Mouse (Mus musculus): ENCODE data around the gene Dnali1. TPM values are rescaled to one million over a fixed set of nuclear protein-coding genes. Genes with fewer than 3 reads are reported as not detected.
A peak's percentile ranks its signal among the peaks of the same experiment; 100 is the strongest.

Dnali1 gene
- polyA plus RNA-seq (2017; shearing (Covaris generic)), result not detected

DNA sequence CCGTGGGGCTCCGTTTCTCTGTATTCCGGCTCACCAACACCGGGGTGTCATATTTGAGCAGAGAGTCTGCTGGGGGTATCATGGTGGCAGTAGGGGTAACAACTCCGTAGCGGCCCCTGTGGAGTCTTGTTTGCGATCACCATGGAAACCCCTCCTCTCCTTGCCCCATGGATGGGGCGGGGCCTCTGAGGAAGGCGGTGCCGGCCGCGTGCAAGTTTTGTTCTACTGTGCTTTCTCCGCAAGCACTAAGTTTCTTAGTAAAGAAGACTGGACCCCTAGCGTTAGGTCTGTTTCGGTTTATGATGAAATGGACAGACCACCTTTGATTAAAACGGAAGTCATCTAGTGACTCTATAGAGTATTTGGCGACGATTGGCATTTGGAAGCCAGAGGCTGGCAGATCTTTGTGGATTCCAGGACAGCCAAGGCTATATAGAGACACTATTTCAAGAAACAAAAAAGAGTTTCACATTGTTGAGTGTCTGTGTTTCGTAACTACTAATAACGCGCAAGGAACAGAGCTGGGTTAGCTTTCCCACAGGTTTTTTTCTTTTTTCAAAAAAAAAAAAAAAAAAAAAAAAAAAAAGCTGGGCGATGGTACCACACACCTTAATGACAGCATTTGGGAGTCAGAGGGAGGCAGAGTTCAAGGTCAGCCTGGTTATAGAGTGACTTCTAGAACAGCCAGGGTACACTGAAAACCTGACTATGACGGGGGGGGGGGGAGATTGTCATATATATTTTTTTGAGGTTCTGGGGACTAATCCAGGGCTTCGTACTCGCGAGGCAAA is at the start of gene Dnali1:
TSS of gene Dnali1 (minus strand) at position 187 of the 791 bp plus-strand sequence.
- peak; percentile 1 for ATAC-seq

DNA sequence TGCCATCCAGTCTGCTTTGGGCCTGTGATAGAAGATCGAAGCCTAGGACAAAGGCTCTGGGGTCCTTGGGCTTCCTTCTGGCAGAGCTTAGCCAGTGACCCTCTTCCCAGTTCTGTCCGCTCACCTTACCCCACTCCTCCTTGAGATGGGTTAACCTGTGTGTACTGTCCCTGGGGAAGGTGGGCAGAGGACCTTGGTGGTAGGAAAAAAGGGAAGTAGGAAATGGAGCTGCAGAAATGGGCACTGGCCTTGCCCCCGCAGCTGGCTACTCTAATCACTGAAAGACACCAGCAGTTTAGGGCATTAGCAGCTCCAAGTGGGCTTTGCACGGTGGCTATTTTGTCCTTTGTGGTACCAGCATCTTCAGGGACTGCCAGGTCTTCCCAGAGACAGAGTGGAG is 49.6 kb upstream of the Dnali1 start:
- no peak for ATAC-seq

DNA sequence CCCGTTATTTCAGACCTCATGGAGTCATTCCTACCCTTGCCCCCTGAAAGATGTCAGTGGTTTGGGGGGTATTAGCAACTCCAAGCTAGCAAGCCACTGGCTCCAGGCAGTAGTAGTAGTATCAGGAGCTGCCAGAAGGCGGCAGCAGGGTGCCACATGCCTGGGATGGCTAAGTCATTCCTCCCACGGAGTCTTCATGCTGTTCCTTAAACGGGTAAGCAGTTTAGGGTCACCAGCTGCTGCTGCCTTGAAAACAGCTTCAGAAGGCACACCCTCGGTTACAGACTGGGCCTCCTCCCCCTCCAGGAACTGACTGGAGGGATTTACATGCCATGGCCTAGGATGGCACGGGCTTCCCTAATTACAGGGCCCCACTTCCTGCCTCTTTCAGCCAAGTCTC is 49.1 kb upstream of the Dnali1 start:
- ATAC-seq, result peak; percentile 58

DNA sequence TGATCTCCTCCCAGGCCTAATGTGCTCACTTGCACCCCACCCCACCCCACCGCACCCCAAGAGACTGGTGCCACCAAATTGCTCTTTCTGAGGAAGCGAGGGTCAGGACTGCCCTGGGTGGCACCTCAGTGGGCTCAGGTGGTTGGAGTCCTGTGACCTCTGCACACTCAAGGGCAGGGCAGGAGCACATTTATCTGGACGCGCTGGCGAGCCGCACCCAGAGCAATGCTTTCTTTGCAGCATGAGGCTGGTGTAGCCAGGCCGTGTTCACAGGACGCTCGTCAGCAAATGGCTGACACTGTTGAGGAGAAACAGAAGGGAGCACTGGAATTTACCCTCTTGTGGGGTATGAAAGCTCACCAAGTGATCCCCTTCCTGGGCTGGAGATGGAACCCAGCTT is 39.9 kb upstream of the Dnali1 start:
- no peak for ATAC-seq

DNA sequence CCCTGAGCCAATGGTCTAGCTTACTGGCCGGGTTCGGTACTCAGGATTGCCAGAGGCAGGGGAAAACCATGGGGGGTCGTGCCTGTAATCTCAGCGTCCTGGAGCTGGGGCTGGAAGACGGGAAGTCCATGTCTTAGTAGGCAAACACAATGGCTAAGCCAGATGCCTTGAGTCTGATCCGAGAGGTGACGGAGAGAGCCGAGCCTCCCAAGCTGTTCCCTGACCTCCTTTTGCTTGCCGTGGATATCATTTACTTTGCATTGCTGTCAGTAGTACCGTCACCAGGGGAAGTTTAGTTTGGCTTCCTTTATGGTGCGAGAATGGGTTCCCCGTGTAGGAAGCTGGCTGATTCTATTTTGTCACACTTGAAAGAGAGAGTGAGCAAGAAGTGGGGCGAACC is 35.8 kb upstream of the Dnali1 start:
- no peak for ATAC-seq

DNA sequence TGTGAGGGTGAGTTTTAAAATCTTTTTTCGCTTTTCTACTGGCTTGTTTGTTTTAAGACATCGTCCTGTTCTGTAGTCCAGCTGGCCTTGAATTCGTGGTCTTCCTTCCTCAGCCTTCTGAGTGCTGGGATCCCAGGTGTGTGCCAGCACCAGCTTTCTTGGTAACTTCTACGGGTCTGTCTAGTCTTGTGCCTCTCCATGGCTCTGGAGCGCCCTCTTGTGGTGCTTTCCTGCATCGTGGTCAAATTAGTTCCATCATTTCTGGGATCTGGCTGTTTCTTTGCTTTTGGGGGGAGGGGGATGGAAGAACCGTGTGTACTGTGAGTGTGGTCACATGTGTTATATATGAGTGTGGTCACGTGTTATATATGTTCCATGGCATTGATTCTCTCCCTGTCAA is 34.0 kb upstream of the Dnali1 start:
- peak; percentile 88 for ATAC-seq

DNA sequence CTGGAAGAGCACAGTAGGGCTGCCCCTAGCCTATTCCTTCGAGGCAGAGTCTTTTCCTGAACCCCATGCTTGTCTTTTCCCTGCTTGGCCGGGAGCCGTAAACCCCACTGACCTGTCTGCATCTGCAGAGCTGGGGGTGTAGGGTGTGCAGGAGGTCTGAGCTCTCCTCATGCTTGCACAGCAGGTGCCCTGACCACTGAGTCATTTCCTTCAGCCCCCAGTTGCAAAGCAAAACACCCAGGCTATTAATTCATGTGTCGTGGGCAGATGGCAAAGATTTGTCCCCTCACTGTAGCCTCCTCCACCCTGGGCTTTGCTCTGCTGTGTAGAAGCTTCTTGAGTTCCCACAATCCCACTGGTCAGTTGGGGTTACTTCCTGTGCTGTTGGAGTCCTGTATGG is 31.9 kb upstream of the Dnali1 start:
- ATAC-seq, result no peak

DNA sequence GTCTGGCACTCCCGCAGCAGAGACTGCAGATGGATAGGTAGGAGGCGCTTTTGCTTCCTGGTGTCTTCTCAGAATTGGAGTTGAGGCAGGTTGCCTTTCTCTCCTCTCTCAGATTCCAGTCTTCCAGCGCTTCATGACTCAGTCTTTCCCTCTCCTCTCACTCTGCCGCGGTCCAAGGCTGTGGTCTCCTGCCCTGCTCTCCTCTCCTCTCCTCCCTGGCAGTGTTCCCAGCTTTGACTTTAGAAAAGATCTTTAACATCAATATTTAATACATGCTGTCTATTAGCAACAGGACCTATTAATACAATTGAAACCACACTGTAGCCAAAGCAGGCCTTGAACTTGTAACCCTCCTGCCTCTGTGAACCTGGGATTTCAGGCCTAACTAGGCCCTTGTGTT is 30.6 kb upstream of the Dnali1 start:
- no peak for ATAC-seq

DNA sequence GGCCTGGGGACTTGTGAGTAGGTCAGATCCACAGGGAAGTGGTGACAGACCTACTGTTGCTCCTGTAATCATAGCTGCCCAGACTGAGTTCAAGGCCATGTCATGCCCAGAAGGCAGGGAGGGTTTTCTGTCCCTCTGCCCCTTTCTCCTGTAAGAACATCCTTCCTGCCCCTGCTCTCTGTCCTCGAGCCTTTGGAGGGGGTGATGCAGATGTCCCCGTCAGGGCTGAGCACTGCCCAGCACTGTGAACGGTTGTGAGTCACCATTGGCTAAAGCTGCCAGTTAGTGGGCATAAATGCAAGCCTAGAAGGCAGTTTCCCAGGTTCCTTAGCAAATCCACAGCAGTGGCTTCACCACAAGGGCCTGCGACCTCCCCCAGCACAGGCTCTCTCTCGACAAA is 27.5 kb upstream of the Dnali1 start:
- ATAC-seq, result no peak

DNA sequence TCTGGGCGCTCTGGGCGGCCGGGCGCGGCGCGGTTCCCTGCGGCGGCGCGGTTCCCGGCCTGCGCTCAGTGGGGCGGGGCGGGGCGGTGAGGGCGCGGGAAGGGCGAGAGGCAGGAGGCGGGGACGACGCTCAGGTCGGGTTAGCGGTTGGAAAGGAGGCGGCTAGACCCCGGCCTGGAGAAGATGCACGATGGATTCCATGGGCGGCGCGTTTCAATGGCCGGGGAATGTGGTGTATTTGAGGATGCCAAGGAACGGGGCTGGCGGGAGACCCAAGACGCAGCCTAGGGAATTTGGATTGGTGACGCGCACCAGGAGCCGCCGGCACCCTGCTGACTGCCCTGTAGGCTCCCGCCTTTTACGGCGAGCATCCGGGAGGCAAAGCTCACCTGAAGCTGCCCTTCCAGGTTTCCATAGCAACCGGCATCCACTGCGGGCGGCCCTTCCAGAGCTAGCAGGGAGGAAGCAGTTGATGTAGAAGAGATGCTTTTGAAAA is 19.9 kb upstream of the Dnali1 start:
- peak; percentile 53 for ATAC-seq

DNA sequence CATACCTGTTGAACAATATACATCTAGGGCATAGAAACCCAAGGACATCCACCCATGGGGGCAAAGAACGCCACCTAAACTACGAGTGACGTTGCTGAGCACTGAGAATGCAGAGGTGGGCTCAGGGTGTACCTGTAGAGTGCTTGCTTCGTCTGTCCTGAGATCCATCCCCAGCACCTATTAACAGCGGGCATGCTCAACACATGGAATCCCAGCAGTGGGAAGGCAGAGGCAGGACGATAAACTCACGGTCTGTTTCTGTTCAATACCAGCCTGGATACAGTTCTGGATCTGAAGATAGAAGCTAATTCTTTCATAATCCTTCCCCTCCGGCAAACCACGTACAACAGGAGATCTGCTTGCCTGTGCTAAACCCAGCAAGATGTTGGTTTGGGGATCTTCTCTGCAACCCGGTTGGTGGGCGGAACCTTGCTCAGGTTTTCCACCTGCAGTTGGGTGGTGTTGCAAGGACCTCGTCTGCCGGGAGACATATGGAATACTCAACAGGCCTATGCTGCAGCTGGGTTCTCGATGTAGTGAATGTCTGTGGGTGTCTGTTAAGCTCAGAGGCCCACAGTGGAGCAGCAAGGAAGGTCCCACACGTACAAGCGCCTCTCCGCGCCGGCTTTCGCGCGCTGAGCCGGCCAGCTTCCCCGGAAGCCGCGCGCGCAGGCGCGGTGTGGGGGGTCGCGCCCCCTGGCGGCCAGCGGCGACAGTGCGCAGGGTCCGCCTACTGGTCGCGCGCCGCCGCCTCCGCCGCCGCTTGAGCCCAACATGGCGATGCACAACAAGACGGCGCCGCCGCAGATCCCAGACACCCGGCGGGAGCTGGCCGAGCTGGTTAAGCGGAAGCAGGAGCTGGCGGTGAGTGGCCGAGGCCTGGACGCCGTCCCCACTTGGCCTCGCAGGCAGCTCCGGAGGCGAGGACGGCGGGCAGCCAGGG is 19.2 kb upstream of the Dnali1 start, which contains the start of gene Meaf6:
TSS of gene Meaf6 (plus strand) at position 732 of the 943 bp plus-strand sequence.
- ATAC-seq, result peak; percentile 80

DNA sequence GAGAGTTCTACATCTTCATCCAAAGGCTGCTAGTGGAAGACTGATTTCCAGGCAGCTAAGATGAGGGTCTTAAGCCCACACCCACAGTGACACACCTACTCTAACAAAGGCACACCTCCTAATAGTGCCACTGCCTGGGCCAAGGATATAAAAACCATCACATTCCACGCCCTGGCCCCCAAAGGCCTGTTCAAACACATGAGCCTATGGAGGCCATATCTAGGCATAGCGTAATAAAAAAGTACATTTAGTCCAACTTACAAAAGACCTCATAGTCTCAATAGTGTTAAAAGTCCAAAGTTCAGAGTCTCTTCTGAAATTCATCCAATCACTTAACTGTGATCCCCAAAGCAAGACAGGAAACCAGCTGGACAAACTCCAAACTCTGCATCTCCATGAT is 13.2 kb upstream of the Dnali1 start:
- ATAC-seq, result no peak

DNA sequence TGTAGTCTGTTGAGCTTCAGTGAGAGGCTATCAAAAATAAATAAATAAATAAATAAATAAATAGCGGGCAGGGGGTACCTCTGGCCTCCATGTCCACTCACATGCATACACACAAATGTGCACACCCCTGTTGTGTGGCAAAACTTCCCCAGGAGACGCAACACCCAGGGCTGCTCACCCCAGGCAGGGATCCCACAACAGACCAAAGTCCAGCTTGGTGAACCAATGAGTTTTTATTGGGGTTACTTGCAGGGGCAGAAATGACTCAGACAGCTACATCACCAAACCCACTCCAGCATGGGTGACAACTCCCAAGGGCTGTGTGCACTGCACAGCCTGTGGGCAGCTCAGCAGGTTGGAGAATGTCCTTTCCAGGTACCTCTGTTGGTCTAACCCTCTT is 12.2 kb upstream of the Dnali1 start:
- ATAC-seq, result no peak

DNA sequence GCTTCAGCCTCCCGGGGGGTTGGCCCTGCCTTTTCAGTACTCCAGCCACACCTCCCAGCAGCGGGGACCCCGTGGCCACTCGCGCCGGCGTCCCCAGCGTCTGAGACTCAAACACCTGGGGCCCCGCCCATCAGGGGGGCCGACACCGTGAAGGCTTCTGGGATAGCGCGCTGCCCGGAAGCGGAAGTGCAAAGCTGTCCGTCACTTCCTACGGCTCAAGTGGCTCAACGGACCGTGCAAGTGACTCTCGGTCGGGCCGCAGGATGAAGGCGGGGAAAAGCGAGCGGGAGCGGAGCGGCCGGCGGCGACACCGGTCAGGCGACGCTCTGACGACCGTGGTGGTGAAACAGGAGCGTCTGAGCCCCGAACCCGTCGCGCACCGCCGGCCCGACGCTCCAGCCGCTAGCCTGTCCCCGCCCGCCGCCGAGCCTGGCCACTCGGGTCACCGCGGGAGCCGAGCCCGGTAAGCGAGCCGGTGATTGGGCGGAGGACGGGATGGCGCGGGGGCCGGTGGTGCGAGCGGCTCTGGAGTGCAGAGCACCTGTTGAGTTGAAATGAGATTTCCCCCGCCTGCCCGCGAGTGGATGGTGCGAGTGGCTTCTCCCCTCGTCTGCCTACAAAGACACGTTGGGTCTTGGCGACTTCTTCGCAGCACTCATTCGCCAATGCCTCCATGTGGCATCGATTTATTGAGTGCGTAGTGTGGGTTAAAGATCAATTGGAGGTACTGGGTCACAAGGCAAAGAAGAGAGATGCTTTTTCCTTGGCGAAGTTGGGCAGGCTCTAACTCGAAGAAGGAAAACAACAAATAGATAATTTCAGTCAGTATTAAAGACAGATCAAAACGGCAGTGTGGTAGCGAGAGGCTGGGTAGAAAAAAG is 1.2 kb upstream of the Dnali1 start, which contains the start of gene Snip1:
TSS of gene Snip1 (plus strand) at position 183 of the 881 bp plus-strand sequence.
- ATAC-seq, result peak; percentile 88

DNA sequence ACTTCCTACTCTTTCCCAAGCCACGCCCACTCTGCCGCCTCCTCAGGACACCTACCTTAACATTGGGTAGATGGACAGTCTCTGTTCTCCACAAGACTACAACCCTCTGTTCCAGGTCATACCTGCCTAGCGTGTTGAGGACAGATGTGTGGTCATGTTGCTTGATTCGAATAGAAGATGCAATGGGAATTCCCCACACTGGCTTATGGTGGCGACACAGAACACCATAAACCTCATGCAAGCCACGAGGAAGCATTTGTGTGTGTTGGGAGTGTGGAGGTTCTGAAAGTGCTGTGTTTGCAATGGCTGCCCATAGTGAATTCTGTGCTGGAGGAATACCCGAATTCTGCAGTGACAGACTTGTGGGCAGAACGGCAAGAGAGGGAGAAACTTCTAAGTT is 1.7 kb downstream of the Dnali1 start:
- no peak for ATAC-seq

DNA sequence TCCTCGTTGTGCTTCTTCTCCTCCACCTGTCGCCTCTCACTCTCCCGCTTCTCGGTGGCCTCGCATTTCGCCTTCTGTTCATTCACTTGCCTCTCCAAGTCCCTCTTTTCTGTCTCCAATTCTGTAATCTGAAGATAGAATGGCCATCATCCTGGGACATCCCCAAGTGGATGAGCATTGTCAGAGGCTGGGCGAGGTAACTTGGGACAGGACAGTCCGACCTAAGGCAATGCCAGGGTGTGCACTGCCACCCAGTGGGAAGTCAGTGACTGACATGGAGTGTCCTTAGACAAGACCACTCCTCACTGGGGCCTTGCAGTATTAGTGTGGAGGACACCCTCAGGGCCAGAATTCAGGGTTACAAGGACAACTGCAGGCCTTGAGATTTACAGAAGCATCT is 6.5 kb downstream of the Dnali1 start:
- ATAC-seq, result peak; percentile 54

DNA sequence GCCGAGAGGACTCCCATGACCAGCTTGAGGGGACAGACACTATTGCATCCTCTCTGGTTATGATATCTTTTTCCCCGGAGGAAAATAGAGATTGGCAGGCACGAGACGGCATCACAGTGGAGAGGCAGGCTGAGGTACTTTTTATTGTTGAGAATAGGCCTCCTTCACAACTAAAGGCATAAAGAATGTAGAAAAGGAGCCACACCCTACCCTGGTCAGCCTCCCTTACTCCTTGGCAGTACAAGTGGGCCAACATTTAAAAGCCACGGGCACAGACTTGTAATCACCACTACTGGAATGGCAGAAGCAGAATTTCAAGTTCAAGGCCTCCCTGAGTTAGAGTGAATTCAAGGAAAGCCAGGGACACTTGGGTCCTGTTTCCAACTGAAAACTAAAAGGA is 7.5 kb downstream of the Dnali1 start:
- ATAC-seq, result no peak

DNA sequence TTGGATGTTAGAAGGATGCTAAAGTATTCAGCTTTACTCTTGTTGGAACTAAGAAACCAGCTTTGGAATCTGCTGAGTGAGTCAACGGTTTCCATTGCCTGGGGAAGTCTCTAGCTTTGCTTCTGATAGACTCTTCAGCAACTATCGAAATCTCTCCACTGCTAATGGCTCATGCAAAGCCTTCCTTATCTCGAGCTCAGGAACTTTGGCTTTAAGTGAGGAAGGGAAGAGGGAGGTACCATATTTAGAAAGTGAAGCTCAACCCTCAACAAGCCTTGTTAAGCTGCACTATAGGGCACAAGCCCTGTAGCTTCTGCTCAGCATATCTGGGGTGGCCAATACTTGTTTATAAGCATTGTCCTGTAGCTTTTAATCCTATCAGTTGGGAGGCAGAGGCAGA is 8.2 kb downstream of the Dnali1 start:
- no peak for ATAC-seq

DNA sequence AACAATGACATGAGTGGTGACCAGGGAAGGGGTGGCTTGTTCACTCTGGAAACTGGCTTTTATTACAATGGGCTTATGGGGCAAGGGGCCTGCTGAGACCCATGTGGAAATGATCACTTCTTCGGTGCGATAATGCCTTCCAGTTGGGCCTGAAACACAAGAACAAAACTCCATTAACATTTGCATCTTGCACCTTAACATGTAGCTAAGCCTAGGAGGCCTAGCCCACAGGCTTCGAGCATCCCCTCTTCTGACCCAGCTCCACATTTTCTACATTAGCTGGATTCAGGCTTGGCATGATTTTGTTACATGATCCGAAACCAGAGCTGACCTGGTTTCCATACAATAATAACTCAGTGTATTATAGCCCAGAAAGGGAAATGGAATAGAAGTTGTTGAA is 9.0 kb downstream of the Dnali1 start:
- no peak for ATAC-seq

DNA sequence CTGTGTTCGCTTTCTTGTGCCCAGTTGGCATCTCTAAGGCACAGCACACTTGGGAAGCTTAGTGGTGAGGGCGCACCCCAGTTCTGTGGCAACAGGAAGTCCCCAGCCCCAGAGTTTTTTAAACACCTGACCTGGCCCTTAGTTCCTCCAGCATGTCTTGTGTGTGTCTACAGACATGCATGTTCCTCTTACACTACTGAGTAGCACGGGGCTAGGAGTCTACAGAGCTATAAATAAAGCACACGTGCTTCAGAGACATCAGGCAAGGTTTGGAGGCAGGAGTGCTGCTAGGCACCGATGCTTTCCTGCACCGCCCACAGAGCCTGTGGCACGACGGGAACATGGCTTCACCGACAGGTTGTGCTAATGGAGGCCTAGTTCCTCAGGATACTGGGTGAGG is 10.1 kb downstream of the Dnali1 start:
- ATAC-seq, result no peak

DNA sequence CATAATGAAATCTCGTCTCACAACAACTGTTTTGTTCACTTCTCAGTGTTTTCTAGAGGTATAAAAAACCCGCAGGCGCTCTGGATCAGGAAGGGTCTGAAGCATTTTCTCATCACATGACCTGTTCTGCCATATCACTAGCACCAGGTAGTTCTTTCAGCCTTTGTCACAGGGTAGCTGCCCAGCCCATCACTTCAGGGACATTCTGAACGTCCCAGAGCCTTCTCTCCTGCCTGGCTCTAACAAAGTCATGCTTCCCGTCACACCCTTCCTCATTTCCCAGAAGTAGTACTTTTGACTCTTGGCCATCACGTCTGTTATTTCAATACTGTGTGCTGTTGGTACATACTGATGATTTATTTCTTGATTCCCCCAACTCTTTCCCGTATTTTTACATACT is 21.0 kb downstream of the Dnali1 start:
- no peak for ATAC-seq

DNA sequence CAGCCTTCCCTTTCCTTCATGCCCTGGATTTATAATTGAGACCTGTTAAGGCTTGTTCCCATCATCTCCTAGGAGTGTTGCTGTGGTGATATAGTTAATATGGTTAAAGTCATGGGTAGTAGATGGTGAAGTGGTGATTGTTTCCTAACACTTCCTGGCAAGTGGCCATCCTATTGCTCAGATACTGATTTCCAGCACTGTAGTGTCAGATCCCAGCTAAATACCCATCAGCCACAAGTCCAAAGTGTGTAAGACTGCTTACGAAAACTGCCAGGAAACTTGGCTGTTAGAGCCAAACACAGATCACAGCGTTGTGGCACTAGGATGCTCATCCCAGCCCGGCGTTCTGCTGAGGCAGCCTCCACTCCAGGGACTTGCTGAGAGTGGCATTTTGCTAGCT is 31.2 kb downstream of the Dnali1 start:
- ATAC-seq, result no peak

Measured in activated CD4-positive, CD25-positive, alpha-beta regulatory T cell, adult 4 months (primary cell).